In genomic region chr13:16017338-16017737, GRCm38 (mm10) we compare ENCODE assay signal across 8 mouse cellular contexts. TPM values are rescaled to one million over a fixed set of nuclear protein-coding genes. Genes with fewer than 3 reads are reported as not detected.
DNase-seq lines count a peak whose midpoint lies in the region; ATAC-seq and TF ChIP-seq lines count a peak whose summit lies in the region.

No protein-coding gene starts in this region.

- TF ChIP-seq POLR2A in heart, adult 2 months (IDR thresholded peaks at IDR 0.05; ENCODE audit: insufficient read depth, low read depth, low read length): no peak

- peak overlapping the region; percentile 70 for H3K4me2 ChIP-seq in midbrain, embryonic 12.5 days (replicated peaks)

- no peak for TF ChIP-seq EP300 in heart, adult 2 months (IDR thresholded peaks at IDR 0.05; ENCODE audit: insufficient read depth, low read depth, low read length)

- no peaks in the 10 kb centered on the region for H3K36me3 ChIP-seq in heart, adult 2 months (ENCODE audit: control insufficient read depth, insufficient read depth, low read length)
- no peaks in the 10 kb centered on the region for H3K36me3 ChIP-seq in hindbrain, embryonic 10.5 days
- no peaks in the 10 kb centered on the region for H3K36me3 ChIP-seq in midbrain, embryonic 12.5 days

- no peaks in the 10 kb centered on the region for H3K79me2 ChIP-seq in heart, adult 2 months (replicated peaks; ENCODE audit: control insufficient read depth, insufficient read depth, low read length)

- in situ Hi-C loops in Patski (cut with MboI; ENCODE audit: low pct_unique_long_range_greater_than_20kb): loop anchor here (5.0 to 25.0 kb wide), 8 partner anchors 220 to 1567 kb away; no protein-coding TSS in a partner anchor

- peak; percentile 54 for ATAC-seq in Patski
- 0 out of 2 replicates have a peak, but pooled peaks have one; percentile 1 for ATAC-seq in midbrain, embryonic 12.5 days (ENCODE audit: low FRiP score, low read depth)

- CTCF ChIA-PET in Patski (lab: Charles Lee): no interaction called here

- no peaks in the 10 kb centered on the region for H3K9me3 ChIP-seq in hindbrain, embryonic 10.5 days
- H3K9me3 ChIP-seq in midbrain, embryonic 12.5 days: no peaks in the 10 kb centered on the region

- H3K27me3 ChIP-seq in heart, adult 2 months (ENCODE audit: control insufficient read depth, insufficient read depth, low read length): peaks cover 3% of the 10 kb centered on the region; the same call in 1 of the 2 replicates
- no peaks in the 10 kb centered on the region for H3K27me3 ChIP-seq in Patski
- H3K27me3 ChIP-seq in hindbrain, embryonic 10.5 days (ENCODE audit: insufficient read depth, poor library complexity, severe bottlenecking): peaks cover 69% of the 10 kb centered on the region
- H3K27me3 ChIP-seq in midbrain, embryonic 12.5 days: peaks cover 53% of the 10 kb centered on the region

- peak overlapping the region; percentile 18 for H3K4me3 ChIP-seq in heart, adult 2 months
- H3K4me3 ChIP-seq in hindbrain, embryonic 10.5 days: peak overlapping the region; percentile 51
- peak overlapping the region; percentile 38 for H3K4me3 ChIP-seq in midbrain, embryonic 12.5 days

- POLR2A ChIA-PET in Patski (lab: Charles Lee): no interaction called here

- intact Hi-C loops in heart, adult 2 months (cut with DNase I): loop anchor here (10.0 kb wide), 1 partner anchor 807 kb away; no protein-coding TSS in a partner anchor
- intact Hi-C loops in heart, postnatal 36 days (cut with DNase I): loop anchor here (5.0 kb wide), 1 partner anchor 220 kb away; no protein-coding TSS in a partner anchor
- intact Hi-C loops in left cerebral cortex, postnatal 4 days (cut with DNase I): loop anchor here (10.0 kb wide), 1 partner anchor 947 kb away; no protein-coding TSS in a partner anchor

- no peak overlapping the region for H3K27ac ChIP-seq in heart, adult 2 months
- no peak overlapping the region; the same call in 1 of the 2 replicates for H3K27ac ChIP-seq in hindbrain, embryonic 10.5 days
- H3K27ac ChIP-seq in midbrain, embryonic 12.5 days (replicated peaks): no peak overlapping the region

- no peak for DNase-seq in heart, adult 2 months
- no peak for DNase-seq in heart, postnatal 36 days
- no peak for DNase-seq in Patski (ENCODE audit: low read depth, low spot score)
- peak; percentile 23 for DNase-seq in hindbrain, embryonic 10.5 days (ENCODE audit: low spot score)
- no peak for DNase-seq in left cerebral cortex, postnatal 4 days
- DNase-seq in lung, postnatal 4 days: no peak
- no peak for DNase-seq in layer of hippocampus, postnatal 25 days (ENCODE audit: extremely low spot score in 1 of 2, low spot score in 1 of 2)

- TF ChIP-seq CTCF in heart, adult 2 months (IDR thresholded peaks at IDR 0.05): no peak
- TF ChIP-seq CTCF in Patski (IDR thresholded peaks at IDR 0.05): no peak

- WGBS in heart, adult 2 months: 2% methylated on average over 20 of the region's 20 CpGs
- 1% methylated on average over 20 of the region's 20 CpGs for WGBS in hindbrain, embryonic 10.5 days
- 1% methylated on average over 20 of the region's 20 CpGs for WGBS in midbrain, embryonic 12.5 days

- H3K4me1 ChIP-seq in heart, adult 2 months (ENCODE audit: control insufficient read depth, insufficient read depth, low read length): no peaks in the 10 kb centered on the region
- H3K4me1 ChIP-seq in hindbrain, embryonic 10.5 days (replicated peaks): peaks cover 24% of the 10 kb centered on the region
- H3K4me1 ChIP-seq in midbrain, embryonic 12.5 days: peaks cover 18% of the 10 kb centered on the region

- H3K9ac ChIP-seq in heart, adult 2 months (ENCODE audit: low read depth, low read length): peak overlapping the region; percentile 56
- peak overlapping the region; percentile 37 for H3K9ac ChIP-seq in midbrain, embryonic 12.5 days (replicated peaks)

RNA-seq across cellular contexts. Expression of gene Inhba, which starts 5.7 kb away (rescaled TPM):
- 1 to 10 TPM; 2.5 TPM for total RNA-seq in heart, adult 2 months (2021)
- polyA plus RNA-seq in heart, adult 2 months (2012; rRNA removed): 0.61 and 0.85 TPM in 2 replicates
- 1 to 10 TPM; 3.1 TPM for total RNA-seq in heart, postnatal 36 days (2021)
- 7.8 TPM for polyA plus RNA-seq in Patski (2021)
- polyA plus RNA-seq in hindbrain, embryonic 10.5 days (2016; fragmentation: Nextera tagmentation; extraction: Ambion mirVana): 0.09 and 0.14 TPM in 2 replicates
- 1.0 and 1.5 TPM in 2 replicates for polyA plus RNA-seq in midbrain, embryonic 12.5 days (2016; fragmentation: Nextera tagmentation; extraction: Ambion mirVana)
- 10 to 100 TPM; 27.4 to 31.8 TPM for total RNA-seq in left cerebral cortex, postnatal 4 days (2021)
- total RNA-seq in layer of hippocampus, postnatal 25 days (2021): 1 to 10 TPM; 6.6 to 7.9 TPM
